Mouse (Mus musculus) left cerebral cortex, postnatal 10 days (tissue): ENCODE measurements around the gene Zfp383. TPM values are rescaled to one million over a fixed set of nuclear protein-coding genes. Genes with fewer than 3 reads are reported as not detected.
A peak's percentile ranks its signal among the peaks of the same experiment; 100 is the strongest.
"Not testable (repeated sequence)": the region's sequence is repeated elsewhere in the genome, so short reads cannot be mapped to it uniquely, and the experiment has no call there.

Experiments used
- DNase-seq, 2 experiments: peaks; one replicate each; pipeline ENCODE4 v3.0.0; 2021 to 2022; ENCODE audit warnings: low spot score in 2 of 2, mixed read lengths in 1 of 2; ENCODE audit errors: extremely low spot score in 1 of 2
- intact Hi-C: fragments of 180-260 bp; cut with DNase I; formaldehyde crosslinking; loops from one replicate; pipeline ENCODE4 v1.15.1; 2025
- total RNA-seq, 2 experiments: library from RNA; stranded (reverse); gene quantifications; 2 replicates each; pipeline ENCODE4 v1.2.3; 2021

Zfp383 gene
- total RNA-seq: 1 to 10 TPM; 7.9 to 8.0 TPM

GRCm38 (mm10) chr7:29908130-29908950 lies at the start of gene Zfp383:
Gene Zfp383, plus strand, starts transcription at chr7:29908223.
- peak; percentile 78 to 88 for DNase-seq

GRCm38 (mm10) chr7:29859532-29860517 lies 48.2 kb upstream of the Zfp383 start, which contains the start of gene Zfp420:
Gene Zfp420, plus strand, starts transcription at chr7:29859979.
- intact Hi-C loops: no loop called here
- DNase-seq: peak; percentile 92 to 93

More at GRCm38 (mm10) chr7:29908130-29908950, at the start of gene Zfp383:
- intact Hi-C loops: no loop called here

GRCm38 (mm10) chr7:29861660-29862059 lies 46.4 kb upstream of the Zfp383 start:
- intact Hi-C loops: no loop called here
- no peak for DNase-seq

GRCm38 (mm10) chr7:29874256-29874655 lies 33.8 kb upstream of the Zfp383 start:
- DNase-seq: no peak
- intact Hi-C loops: no loop called here

GRCm38 (mm10) chr7:29877561-29877960 lies 30.5 kb upstream of the Zfp383 start:
- intact Hi-C loops, DNase-seq: not testable (repeated sequence)

- no peak for DNase-seq
- intact Hi-C loops: no loop called here
These were observed 28.0 kb upstream of the Zfp383 start for GRCm38 (mm10) chr7:29880056-29880455.

GRCm38 (mm10) chr7:29880916-29881315 lies 27.1 kb upstream of the Zfp383 start:
- DNase-seq: no peak
- intact Hi-C loops: no loop called here

- no peak for DNase-seq
- intact Hi-C loops: loop anchor here (10.0 kb wide), 1 partner anchor 66 kb away; no protein-coding TSS in a partner anchor
These were observed 17.5 kb upstream of the Zfp383 start for GRCm38 (mm10) chr7:29890501-29890900.

GRCm38 (mm10) chr7:29892756-29893155 lies 15.3 kb upstream of the Zfp383 start:
- intact Hi-C loops: loop anchor here (10.0 kb wide), 1 partner anchor 68 kb away; no protein-coding TSS in a partner anchor
- no peak for DNase-seq

- no peak for DNase-seq
- intact Hi-C loops: loop anchor here (10.0 kb wide), 1 partner anchor 74 kb away; no protein-coding TSS in a partner anchor
These were observed 9.7 kb upstream of the Zfp383 start for GRCm38 (mm10) chr7:29898351-29898750.

- intact Hi-C loops: loop anchor here (5.0 kb wide), 1 partner anchor 37 kb away; no protein-coding TSS in a partner anchor
- no peak for DNase-seq
These were observed 3.9 kb upstream of the Zfp383 start for GRCm38 (mm10) chr7:29904101-29904500.

- intact Hi-C loops: no loop called here
These were observed 1.9 kb upstream of the Zfp383 start, which contains the start of gene Zfp27 for GRCm38 (mm10) chr7:29905966-29906681. Gene Zfp27, minus strand, starts transcription at chr7:29906572.

GRCm38 (mm10) chr7:29906682-29907058 lies 1.4 kb upstream of the Zfp383 start:
- no peak for DNase-seq
- intact Hi-C loops: no loop called here

More at GRCm38 (mm10) chr7:29905966-29906681, 1.9 kb upstream of the Zfp383 start, which contains the start of gene Zfp27:
- DNase-seq: peak; percentile 63 to 79

- DNase-seq: no peak
- intact Hi-C loops: no loop called here
These were observed 817 bp upstream of the Zfp383 start for GRCm38 (mm10) chr7:29907206-29907605.

GRCm38 (mm10) chr7:29910252-29910651 lies 2.2 kb downstream of the Zfp383 start:
- DNase-seq: no peak
- intact Hi-C loops: no loop called here

GRCm38 (mm10) chr7:29912172-29912571 lies 4.1 kb downstream of the Zfp383 start:
- no peak for DNase-seq
- intact Hi-C loops: no loop called here

- intact Hi-C loops: no loop called here
- no peak for DNase-seq
These were observed 9.5 kb downstream of the Zfp383 start for GRCm38 (mm10) chr7:29917371-29918061.

GRCm38 (mm10) chr7:29918062-29918453 lies 10.0 kb downstream of the Zfp383 start:
- DNase-seq: no peak
- intact Hi-C loops: no loop called here
